Mouse (Mus musculus): ENCODE measurements at regions not wholly inside any gene's neighbourhood (a gene's known extent, or its start where the extent isn't known, plus 50 kb on each side); places are given as distances from the start of the nearest gene placed in this dataset.

DNA sequence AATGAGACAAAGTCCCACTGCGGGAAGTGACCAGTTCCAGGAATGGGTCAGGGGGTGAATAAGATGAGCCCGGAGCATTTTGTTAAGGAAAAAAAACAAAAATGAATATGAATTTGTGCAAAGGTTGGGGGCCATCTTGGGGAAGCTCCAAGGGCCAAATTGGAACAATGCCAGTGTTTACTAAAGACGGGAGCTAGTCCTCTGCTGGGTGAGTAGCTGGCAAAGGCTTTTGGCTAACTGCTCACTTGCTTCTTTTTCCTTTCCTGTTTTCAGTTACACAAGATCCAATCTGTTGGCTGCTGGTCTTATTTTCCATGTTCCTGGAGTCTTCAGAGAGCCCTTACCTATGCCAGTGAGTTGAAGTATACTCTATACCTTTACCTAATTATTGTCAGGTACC is 107.0 kb downstream of the Cops8 start:
- POLR2A ChIA-PET = interaction anchor here in 1 of 4 experiments (1.0 kb wide), 1 partner anchor 508 kb away, joined by 3 read pairs; no protein-coding TSS in a partner anchor
- CTCF ChIA-PET = interaction anchor here in 1 of 4 experiments (0.9 kb wide), 1 partner anchor 219 kb away, joined by 3 read pairs; no protein-coding TSS in a partner anchor

DNA sequence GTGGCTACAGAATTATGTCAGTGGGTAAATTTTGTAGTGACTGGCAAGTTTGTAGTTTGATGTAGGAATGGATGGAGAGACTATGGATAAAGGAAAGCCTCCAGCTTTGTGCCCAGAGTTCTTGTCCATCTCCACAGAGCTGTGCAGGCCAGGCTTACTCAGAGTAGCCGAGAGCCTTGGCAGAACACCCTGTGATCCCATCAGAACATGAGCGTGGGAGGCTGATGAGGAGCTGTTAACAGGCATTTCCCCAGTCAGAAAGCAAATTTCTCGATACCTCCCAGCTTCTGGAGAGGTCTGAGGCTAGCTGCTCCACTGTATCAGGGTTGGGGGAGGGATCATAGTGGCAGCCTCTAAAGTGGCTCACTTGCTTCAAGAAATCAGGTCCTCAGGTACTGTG is 107.8 kb downstream of the Cops8 start:
- POLR2A ChIA-PET = interaction anchor here in 1 of 4 experiments (0.5 kb wide), 1 partner anchor 302 kb away, joined by 3 read pairs; no protein-coding TSS in a partner anchor

DNA sequence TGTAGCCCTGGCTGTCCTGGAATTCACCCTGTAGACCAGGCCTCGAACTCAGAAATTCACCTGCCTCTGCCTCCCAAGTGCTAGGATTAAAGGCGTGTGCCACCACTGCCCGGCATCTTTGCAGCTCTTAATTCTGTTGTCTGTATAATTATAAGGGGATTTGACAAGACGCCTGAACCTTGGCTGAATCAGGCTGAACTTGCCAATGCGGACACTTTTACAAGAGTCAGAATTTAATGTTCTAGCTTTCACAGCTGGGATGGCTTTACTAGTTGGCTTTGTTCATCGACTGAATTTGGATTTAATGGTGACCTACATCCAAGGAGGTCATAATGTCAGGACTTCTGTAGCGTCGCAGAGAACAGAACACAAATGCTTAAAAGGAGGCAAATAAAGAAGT is 108.3 kb downstream of the Cops8 start:
- ChIA-PET CTCF (interaction anchor here in 1 of 4 experiments (0.6 kb wide), 1 partner anchor 415 kb away, joined by 4 read pairs; no protein-coding TSS in a partner anchor), POLR2A (interaction anchor here in 1 of 4 experiments (0.5 kb wide), 1 partner anchor 301 kb away, joined by 3 read pairs; no protein-coding TSS in a partner anchor)

More for the DNA sequence above, 107.8 kb downstream of the Cops8 start:
- CTCF ChIA-PET = interaction anchor here in 2 of 4 experiments (0.6 to 0.9 kb wide), 2 partner anchors 218 to 415 kb away, joined by 3 to 4 read pairs; no protein-coding TSS in a partner anchor

Measured in embryonic stem cell, embryonic (primary cell).